Mouse (Mus musculus) telencephalon, adult 2 months (tissue): ENCODE measurements around the gene Pogz.

ENCODE experiments used
- DNase-seq: peaks from one replicate; pipeline ENCODE4 v3.0.0-alpha.2; 2011; ENCODE audit warnings: low read depth, low spot score

Pogz gene

DNA sequence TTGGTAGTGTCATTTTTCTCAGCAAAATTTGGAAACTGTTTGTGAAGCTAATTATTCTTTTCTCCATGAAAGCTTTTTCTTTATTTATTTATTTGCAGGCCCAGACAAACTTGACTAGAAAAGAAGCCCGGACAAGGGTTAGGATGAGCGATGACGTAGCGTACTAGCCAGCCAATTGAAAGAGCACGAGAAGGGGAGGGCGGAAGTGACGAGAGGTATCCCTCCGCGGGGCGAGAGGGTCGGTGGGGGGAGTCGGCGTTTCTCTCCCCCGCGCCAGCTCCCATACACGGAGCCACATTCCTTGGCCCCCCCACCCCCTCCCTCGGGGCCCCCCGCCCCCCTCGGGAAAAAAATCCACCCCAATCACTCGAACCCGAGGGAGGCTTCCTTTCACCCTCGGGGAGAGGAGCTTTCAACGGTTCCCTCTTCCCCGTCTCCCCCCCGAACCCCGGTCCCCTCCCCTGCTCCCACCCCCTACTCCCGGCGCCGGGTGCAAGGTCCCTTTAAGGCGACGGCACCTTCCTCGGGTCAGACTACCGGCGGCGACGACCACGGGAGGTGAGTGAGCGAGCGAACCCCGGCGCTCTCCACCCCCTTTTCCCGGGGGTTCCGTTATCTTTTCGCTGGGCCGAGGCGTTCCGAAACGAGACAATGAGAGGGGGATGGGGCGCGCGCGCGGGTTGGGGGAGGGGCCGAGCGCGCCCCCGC is at the start of gene Pogz:
Pogz (plus strand) TSS at position 385 of the 708 bp plus-strand sequence.
- peak; percentile 99 for DNase-seq

GRCm38 (mm10) chr3:94789071-94789470 is 48.3 kb upstream of the Pogz start:
- no peak for DNase-seq

DNA sequence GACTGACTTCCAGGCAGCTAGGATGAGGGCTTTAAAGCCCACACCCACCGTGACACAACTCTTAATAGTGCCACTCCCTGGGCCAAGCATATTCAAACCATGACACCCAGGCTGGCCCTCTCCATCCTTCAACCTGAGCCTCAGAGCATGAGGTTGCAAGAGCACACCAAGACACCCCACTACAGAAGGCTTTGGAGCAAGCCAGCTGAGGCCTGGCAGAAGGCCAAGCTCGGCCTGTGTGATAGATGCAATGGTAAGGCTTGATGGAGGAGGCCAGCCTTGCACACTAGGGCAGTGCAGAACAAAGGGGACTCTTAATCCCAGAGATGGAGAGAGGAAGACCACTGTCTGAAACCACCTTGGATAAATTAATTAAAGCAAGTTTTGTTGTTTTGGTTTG is 47.9 kb upstream of the Pogz start:
- DNase-seq = no peak

GRCm38 (mm10) chr3:94792258-94792657 is 45.1 kb upstream of the Pogz start:
- DNase-seq = peak; percentile 31

GRCm38 (mm10) chr3:94793672-94794071 is 43.7 kb upstream of the Pogz start:
- DNase-seq = no peak

DNA sequence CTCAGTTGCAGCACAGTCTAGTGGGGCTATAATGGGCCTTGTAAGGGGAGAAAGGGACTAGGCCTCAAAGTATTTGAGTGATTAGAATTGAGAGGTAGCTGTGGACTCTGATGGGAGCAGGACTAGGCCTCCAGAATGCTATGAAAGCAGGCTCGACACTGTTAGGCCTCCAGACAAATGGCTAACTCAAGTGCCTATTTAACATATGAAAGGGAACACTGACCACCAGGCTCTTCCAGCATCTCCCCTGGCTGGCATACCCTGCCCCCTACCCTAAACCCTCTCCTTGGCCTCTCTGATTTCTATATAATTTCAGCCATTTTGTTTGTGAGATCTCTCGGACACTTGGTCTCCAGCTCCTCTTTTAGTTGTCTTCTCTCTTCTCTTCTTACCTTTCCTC is 43.0 kb upstream of the Pogz start:
- DNase-seq = no peak

DNA sequence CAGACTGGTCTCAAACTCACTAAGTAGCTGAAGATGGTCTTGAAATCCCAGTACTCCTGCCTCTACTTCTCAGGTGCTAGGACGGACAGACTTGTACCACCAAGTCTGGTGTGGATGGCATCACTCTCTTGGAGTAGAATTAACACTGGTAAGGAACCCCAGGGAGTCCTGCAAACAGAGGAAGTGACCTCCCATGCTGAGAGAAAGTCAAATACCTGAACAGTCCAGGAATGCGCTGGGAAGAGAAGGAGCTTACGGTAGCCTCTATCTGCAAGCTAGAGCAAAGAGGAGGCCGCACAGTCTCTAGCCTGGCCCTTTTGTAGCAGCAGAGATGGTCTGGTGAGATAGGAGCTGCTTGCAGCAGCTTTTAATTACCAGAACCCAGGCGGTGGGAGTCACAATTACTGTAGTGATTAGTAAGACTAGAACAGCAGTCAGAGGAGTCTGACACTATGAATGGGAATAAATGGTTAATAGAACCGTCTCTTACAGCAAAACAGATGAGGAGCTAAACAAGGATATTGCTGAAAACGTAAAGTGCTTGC is 41.7 kb upstream of the Pogz start:
- no peak for DNase-seq

- no peak for DNase-seq
Observed at GRCm38 (mm10) chr3:94796181-94796580, 41.2 kb upstream of the Pogz start.

DNA sequence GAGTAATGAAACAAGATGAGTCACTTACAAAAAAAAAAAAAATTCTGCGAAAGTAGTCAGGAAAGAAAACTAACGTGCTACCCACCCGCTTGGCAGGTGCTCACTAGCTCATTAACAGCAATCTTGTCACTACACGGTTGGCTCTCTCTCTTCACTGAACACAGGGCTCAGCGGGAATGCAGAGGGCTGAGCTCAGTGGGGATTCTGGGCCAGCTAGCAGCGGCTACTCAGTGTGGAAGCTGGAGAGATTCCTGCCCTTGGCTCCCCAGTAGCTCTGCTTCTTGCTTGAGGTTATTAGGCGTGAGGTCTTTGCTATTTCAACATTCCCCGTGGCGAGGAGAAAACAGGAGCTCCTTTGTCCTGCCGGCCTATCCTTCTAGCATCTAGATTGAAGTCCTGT is 33.2 kb upstream of the Pogz start:
- no peak for DNase-seq

DNA sequence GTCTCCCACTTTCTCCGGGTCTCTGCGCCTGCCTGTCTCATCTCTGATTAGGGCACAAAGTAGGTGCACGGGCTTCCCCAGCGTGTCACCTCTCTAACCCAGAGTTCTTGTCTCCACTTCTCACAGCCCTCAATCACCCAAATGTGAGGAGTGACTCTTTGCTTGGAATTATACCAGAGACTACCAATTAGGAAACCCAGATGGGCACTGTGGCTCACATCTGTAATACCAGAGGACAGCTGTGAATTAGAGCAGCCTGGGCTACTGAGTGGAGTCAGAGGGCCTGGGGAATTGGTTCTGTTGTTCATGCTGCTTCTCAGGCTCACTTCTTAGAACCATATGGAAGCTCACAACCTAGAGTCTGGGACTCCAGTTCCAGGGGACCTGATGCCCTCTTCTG is 32.4 kb upstream of the Pogz start:
- no peak for DNase-seq

DNA sequence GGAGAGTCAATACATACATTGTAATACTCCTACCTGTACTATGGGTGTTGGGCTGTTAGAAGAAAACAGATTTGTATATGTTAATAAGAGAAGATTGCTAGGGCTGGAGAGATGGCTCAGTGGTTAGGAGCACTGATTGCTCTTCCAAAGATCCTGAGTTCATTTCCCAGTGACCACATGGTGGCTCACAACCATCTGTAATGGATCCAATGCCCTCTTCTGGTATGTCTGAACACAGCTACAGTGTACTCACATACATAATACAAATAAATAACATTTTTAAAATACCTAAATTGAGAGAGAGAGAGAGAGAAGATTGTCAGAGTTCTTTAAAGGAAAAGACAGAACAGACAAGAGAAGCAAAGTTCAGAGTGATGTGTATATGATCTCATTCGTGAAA is 29.1 kb upstream of the Pogz start:
- DNase-seq = no peak

DNA sequence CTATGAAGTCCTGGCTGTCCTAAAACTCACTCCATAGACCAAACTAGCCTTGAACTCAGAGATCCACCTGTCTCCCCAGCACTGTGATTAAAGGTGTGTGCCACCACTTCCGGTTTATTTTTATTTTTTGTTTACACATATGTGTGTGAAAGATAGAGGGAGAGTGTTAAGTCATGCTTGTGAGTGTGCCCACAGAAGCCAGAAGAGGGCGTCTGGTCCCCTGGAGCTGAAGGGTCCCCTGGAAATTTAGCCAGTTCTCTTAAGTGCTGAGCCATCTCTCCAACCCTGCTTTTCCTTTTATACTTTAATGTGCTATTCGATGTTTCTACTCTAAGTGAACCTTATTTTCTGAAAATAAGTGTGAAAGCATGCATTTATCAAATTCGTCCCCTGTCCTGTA is 25.7 kb upstream of the Pogz start:
- no peak for DNase-seq

- DNase-seq = no peak
Observed at GRCm38 (mm10) chr3:94813651-94814050, 23.7 kb upstream of the Pogz start.

GRCm38 (mm10) chr3:94814063-94814462 is 23.3 kb upstream of the Pogz start:
- DNase-seq = no peak

- no peak for DNase-seq
Observed at GRCm38 (mm10) chr3:94814663-94815062, 22.7 kb upstream of the Pogz start.

DNA sequence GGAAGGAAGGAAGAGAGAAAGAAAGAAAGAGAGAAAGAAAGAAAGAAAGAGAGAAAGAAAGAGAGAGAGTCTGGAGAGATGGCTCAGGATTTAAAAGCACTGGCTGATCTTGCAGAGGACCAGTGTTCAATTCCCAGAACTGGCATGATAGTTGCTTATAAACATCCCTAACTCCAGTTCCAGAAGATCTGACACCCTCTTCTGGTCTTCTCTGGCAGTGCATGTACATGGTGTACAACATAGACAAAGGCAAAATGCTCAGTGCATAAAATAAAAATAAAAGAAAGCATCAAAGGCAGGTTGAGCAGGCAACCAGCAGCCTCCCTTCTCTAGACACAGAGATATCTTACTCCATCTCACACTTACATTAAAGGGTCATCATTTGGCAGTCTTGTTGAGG is 21.8 kb upstream of the Pogz start:
- DNase-seq = no peak

DNA sequence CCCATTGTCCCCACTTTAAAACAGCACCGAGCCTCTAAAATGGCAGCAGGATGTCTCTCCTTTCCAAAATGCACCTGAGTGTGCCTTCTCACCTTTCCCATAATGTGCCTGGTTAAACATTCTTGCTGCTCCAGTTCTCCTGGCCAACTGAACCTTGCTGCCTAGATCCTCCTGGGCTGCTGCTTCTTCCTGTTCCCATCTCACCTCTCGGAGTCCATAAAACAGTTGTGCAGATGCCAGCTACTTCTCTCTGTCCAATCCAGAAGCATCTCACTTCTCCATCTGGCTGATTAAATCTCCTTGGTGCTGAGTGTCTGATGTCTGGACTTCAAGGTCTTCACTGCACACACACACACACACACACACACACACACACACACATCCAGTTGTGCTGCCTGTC is 19.6 kb upstream of the Pogz start:
- DNase-seq = no peak

- no peak for DNase-seq
Observed at GRCm38 (mm10) chr3:94819452-94820425, 17.6 kb upstream of the Pogz start.

- DNase-seq = peak; percentile 21
Observed at GRCm38 (mm10) chr3:94821008-94821638, 16.2 kb upstream of the Pogz start.

DNA sequence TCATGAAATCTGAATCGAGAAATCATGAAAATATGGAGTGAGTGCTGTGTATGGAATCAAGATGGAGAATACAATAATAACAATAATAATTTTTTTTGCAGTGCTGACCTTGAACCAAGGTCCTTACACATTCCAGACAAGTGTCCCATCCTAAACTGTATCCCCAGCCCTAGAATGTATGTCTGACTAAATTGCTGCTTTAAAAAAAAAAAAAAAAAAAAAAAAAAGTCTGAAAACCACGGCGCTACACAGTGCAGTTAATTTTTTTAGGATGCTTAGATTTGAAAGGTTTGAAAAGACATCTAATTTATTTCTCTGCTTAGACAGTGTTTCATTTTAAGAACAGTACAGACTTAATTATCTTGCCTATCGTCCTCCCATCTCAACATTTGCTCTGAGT is 15.3 kb upstream of the Pogz start:
- DNase-seq = no peak

DNA sequence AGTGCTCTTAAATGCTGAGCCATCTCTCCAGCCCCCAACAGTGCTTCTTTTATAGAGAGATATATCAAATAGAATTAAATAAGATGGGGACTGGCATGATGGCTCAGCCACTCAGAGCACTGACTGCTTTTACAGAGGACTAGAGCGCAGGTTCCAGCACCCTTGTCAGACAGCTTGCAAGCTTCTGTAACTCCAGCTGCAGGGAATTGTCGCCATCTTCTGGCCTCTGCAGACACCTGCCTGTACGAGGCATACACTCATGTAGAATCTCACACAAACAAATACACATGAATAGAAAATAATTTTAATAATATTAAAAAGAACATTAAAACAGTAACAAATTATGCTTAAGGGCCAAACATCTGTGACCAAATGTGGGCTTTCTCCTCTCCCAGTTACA is 13.3 kb upstream of the Pogz start:
- no peak for DNase-seq

DNA sequence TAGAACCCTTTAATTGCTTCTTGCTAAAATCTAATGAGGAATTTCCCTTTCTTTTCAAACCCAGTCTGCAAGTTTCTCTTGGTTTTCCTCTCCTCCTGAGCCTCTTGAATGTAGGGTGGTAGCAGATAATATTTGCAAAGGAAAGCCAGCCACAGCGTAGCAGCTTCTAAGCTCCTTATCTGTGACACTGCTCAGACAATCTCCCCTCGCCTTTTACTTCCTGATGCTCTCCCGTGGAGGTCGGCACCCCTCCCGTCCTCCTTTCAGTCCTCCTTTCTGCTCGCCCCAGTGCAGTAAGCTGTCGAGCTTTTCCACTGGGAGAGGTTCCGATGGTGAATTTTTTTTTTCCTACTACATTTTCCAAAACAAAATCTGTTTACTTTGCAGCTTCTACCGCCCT is 5.3 kb upstream of the Pogz start:
- no peak for DNase-seq
